Mouse (Mus musculus): ENCODE data around the gene Phf23.

DNA sequence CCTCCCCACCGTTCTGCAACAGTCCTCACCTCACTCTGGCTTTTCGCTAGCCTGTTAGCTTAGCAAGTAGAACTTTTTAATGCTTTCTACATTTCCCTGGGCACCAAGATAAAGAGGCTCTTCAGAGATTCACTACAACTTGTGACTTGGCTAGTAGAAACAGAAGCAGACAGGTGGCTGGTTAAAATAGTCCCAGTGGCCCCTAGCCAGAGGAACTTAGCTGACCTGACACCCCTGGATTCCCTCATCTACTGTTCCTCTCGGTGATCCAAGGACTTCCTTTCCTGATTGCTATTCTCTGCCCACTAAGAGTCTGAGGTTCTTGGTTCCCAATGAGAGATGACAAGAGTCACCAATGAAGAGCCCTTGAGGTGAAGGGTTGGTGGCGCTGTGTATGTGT lies 12.2 kb upstream of the Phf23 start:
- TF ChIP-seq ZC3H11A (IDR thresholded peaks at IDR 0.05; ENCODE audit: borderline replicate concordance, low read depth, low read length) = no peak
- no peak for TF ChIP-seq CHD2 (IDR thresholded peaks at IDR 0.05; ENCODE audit: low read depth, low read length)
- TF ChIP-seq HCFC1 (IDR thresholded peaks at IDR 0.05; ENCODE audit: borderline replicate concordance, insufficient read depth, low read length) = no peak
- TF ChIP-seq ZNF384 (IDR thresholded peaks at IDR 0.05; ENCODE audit: low read depth, low read length) = no peak
- TF ChIP-seq MAFK (IDR thresholded peaks at IDR 0.05; ENCODE audit: insufficient read depth, low read depth, low read length) = no peak

All from ES-E14 (cell line).